Mouse (Mus musculus): ENCODE results near the gene Ajuba.
A peak's percentile ranks its signal among the peaks of the same experiment; 100 is the strongest.
"Not testable (repeated sequence)": the region's sequence is repeated elsewhere in the genome, so short reads cannot be mapped to it uniquely, and the experiment has no call there.

The Ajuba gene

DNA sequence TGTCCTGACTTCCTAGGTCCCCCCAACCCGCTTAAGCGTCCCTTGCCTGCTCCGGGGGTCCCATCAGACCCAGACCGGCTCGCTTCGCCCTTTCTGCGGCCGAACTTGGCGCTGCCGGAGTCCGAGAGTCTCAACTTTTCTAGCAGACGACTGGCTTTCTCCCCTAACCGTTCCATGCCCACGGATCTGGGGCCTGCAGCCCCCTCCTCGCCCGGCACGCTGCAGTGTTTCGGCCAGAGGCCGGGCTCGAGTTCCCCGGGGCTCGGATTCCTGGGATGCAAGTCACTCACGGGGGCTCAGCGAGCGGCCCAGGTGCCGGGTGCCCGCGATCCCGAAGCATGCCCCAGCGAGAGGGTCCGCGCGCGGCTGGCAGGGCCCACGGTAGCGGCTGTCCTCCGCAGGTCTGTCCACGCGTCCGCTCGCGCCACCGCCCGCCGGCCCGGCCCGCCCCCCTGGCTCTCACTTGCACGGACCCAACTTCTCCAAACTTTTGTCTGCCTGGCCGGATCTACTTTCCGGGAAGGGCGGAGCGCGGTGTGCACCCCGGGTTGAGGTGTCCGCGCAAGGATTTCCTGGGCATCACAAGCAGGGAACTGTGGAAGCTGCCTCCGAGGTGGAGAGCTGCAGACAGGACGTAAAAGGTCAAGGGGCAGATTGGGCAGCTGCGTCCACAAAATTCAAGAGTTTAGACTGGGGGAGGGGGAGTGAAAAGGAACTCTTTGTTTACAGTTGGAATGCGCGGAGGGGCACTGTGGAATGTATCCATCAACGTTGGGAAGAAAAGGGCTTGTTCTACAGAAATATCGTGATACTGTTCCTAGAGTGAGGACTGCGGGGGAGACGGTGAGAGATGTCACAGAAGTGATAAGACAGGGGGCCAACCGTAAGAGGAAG is at the start of gene Ajuba:
Gene Ajuba, minus strand, starts transcription at position 470 of the 894 bp plus-strand sequence.
- DNase-seq, result peak; percentile 27

DNA sequence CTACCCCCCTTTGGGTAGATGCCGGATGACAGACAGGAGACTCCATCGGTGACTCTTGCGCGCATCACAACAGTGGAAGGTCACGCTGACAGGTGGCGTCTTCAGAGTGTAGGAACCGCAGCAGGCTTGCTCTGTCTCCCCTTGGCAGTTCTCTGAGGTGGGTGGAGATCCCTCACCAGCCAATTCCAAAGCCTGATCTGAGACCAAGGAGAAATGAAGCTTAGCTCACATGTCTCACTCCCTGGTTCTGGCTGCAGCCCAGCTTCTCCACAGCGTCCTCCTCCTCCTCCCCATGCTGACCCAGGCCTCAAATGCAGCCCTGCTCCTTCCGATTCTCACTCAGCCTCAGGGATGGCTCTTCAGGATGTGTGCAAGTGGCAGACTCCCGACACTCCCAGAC is 47.6 kb upstream of the Ajuba start:
- no peak for DNase-seq

DNA sequence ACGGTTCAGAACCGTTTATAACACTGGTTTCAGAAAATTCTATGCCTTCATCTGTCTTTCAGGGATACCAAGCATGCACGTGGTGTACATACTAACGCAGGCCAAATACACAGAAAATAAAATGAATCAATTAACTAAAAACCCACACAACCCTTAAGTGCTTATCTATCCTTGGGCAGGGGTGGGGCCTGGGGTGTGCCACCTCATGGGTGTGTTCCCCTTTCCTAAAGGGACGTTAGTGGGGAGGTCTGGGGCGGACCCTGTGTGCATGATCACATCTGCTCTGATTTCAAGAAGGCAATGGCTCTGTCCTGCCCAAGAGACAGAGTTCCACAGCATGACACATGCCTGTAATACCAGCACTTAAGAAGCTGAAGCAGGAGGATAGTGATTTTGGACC is 46.0 kb upstream of the Ajuba start:
- no peak for DNase-seq

DNA sequence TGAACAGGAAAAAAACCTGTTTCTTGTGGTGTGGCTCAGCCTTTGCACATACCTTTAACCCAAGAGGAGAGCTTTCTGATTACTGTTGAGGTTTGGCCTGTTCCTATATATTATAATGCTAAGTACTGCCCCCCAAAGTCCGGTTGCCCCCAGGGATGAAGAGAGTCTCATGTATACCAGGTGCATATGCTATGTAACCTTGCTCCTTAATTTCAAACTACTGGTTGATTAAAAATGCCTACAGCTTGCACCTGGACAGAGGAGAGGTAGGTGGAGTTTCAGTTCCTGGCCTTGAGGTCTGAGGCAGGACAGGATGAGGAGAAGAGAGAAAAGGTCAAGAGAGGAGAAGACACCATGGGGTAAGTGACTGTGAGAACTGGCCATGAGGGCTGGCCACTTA is 43.8 kb upstream of the Ajuba start, which contains the start of gene Psmb11:
Gene Psmb11, plus strand, starts transcription at position 301 of the 400 bp plus-strand sequence.
- no peak for DNase-seq

DNA sequence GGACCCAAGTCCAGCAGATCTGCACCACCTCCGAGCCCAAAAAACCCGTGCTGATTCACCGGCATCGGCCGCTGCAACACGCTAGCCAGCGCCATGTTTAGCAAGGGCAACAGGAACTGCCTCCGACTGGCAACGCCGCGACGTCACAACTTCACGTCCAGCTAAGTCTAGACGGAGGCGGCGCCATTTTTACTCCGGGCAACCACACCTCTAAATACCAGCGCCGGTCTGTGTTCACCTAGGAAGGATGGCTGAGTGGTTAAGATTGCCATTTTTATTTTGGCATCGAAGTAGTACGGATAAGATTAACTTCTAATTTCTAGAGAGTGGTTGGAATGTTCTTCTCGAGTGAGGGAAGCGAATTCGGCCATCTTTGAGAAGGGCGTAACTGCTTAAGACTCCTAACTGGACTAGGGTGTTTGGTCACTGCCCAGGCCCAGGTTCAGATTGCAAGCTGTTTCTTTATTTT is 40.6 kb upstream of the Ajuba start, which contains the start of gene Psmb5:
Gene Psmb5, minus strand, starts transcription at position 126 of the 469 bp plus-strand sequence.
- DNase-seq, result peak; percentile 90

DNA sequence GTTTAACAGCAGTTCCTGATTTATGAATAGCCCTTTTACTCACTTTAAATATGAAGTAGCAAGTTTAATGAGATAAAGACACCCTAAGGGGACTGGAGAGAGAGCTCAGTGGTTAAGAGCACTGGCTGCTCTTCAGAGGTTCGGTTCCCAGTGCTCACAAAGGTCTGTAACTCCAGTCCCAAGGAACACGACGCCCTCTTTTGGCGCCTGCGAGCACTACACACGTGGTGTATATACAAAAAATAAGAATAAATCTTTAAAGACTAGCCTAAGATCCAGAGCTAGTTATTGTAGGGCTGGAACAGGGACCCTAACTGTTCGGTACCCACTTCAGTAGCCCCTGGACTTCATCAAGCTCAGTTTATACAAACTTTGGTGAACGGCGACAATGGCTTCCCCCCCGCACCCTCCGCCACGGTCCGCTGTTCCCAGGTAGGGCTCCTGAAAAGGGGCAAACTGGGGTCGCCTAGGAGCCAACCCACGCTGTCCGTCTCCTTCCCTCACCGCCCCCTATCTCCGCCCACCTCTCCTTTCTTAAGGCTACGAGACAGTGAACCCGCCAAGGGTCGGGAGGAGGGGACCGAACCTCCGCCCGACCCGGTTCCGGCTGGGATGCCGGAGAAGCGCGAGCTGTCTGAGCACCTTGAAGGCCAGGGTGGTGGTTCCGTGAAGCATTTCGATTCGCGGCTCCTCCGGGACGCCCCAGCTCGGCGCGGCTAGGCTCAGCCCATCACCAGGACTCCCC is 40.0 kb upstream of the Ajuba start:
- DNase-seq, result no peak

DNA sequence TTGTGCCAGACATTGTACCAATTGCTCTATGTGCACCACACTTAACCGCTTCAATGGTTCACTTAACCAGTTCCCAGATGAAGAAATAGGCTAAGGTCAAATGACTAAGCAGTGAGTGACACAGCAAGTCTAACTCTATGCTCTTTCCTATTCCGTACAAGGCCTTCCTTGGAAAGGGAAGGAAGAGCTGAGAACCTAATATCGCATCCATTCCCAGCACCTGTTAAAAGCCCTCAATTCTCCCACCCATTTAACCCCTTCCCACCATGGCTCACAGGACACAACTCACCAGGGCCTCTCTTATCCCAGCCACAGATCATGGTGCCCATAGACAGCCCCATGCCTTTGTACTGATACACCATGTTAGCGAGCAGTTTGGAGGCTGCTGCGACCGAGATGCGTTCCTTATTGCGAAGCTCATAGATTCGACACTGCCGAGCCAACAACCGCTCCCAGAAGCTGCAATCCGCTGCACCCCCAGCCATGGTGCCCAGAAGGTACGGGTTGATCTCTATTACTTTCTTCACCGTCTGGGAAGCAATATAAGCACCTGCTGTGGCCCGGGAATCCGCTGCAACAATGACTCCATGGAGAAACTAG is 39.0 kb upstream of the Ajuba start:
- DNase-seq, result no peak

DNA sequence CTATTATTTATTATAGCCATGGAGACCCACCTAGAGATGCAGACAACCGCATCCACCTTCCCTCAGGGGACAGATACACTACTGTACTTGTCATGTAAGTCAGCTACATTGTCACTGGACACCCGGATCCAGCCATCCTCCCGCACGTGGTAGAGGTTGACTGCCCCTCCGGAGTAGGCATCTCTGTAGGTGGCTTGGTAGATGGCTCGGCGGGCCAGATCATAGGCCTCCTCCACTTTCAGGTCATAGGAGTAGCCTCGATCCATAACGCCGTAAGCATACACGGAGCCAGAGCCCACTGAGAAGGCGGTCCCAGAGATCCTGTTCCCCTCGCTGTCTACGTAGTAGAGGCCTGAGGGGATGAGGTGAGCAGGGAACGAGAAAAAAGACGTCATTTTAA is 36.8 kb upstream of the Ajuba start:
- not testable (repeated sequence) for DNase-seq

DNA sequence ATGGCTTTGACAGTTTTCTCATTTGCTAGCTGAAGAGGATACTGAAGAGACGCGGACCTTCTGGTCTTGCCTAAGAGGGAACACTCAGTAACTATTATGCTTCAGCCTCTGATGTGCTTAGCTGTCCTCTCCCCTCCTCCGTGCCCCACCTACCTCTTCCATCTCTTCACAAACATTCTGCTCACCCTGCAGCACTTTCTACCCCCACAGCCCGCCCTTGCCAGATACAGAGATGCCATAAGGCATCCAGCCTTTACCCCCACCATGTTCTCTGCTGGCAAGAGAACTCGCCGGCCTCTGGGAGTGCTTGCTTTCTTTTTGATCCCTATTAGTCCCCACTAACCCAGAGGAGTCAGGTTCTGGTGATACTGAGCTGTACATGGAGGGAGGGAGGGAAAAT is 33.3 kb upstream of the Ajuba start:
- no peak for DNase-seq

DNA sequence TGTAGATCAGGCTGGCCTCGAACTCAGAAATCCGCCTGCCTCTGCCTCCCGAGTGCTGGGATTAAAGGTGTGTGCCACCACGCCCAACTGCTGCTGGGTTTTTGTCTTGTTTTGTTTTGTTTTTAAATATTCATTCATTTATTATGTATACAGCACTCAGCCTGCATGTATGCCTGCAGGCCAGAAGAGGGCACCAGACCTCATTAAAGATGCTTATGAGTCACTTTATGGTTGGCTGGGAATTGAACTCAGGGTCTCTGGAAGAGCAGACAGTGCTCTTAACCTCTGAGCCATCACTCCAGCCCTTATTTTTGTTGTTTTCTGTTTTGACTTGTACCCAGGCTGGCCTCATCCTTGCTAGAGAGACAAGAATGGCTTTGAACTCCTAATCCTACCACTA is 32.6 kb upstream of the Ajuba start:
- no peak for DNase-seq

DNA sequence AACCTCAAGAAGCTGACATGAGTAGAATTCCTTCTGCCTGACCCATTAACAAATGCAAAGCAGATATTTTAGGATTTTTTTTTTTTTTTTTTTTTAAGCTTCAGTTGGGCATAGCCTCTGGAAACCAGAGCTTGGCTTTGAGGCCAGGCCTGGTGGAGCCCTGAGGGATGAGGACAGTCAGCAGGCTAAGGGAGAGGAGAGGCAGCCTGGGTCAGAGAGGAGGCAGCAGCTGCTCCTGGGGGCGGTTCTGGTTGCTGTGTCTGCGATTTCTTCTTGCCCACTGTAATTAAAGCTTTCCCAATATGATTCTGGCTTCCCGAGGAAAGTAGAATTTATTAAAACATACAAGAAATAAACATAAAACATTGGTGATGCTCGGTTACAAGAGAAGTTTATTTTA is 31.9 kb upstream of the Ajuba start:
- no peak for DNase-seq

DNA sequence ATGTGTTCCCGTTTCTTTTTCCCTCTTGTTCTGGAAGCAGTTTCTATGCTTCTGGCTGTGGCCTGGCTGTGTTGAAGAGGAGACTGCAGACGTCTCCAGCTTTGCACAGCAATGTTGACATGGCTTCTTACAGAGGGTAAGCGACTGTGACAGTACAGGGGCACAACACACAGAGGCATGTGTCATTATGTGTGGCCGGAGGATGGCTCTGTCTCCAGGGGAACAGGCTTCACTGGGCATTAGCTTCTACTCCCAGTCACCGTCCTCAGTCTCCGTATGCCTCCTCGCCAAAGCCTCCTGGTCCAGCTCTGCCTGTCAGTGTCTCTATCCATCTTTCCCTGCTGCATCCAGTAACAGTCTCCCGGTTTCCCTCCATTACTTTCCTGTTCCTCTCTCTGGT is 29.9 kb upstream of the Ajuba start:
- no peak for DNase-seq

DNA sequence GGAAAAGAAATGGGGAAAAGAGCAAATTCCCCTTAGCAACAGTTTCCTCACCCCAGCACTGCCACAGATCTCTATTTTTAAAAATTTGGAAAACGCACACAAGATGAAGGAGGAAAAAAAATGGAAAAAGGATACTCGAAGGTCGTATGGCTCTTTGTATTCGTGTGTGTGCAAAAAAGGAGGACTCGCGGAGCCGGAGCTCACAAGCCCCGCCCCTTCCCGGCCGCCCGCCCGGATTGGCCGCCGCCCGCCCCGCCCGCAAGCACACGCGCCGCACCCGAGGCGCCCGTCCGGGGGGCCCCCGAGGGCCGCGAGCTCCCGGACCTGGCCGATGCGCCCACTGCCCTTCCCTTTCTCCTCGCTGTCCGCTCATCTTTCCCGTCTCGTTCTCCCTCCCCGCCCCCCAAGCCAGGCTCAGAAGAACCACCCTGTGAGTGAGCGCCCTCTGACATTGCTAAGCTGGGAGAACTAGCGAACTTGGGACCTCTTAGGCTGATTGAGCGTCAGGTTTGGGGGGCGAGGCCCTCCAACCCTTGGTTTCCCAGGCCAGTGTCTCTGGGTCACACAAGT is 28.5 kb upstream of the Ajuba start, which contains the start of gene 4931414P19Rik:
Gene 4931414P19Rik, minus strand, starts transcription at position 242 of the 570 bp plus-strand sequence.
- peak; percentile 77 for DNase-seq

DNA sequence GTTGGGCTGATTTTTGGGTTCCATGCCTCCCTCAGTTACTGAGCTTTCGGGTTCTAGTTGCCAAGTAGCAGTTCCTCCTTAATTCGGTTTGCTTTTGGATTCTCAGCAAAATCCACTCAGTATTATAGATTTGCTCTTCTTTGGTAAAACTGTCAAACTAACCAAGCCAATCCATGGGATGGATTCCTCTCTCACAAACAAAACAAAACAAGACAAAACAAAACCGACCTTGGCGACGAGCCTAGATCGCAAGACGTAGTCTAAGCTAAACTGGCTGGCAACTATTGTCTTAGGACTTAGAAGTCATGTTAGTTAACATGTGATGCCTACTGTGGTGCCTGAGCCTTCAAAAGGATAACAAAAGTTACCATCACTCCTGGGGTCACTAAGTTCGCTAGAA is 26.3 kb upstream of the Ajuba start:
- DNase-seq, result peak; percentile 45

DNA sequence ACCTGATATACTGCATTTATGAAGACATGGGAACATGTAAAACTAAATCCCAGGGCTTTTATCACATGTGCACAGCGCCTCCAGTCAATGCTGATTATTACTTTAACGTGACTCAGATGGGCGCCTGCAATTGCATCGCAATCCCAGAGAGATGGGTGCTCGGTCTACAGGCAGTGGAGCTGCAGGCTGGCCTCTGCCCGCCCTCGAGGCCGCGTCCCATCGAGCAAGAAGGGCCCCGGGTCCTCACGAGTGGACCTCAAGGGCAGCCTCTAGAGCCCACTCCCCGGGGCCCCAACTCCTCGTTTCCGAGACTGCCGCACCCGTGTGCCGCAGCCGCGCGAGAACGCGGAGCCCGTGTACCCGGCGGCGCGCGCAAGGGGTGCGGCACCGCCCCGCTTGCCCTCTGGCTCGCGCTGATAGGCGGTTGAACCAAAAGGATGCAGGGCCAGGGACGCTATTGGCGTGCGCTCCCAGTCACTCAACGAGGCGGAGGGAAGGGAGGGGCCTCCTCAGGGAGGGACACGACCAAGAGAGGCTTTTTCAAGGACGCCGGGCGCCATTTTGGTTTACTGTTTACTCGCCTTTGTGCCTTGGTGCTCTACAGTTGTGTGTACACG is 25.8 kb upstream of the Ajuba start:
- peak; percentile 98 for DNase-seq

DNA sequence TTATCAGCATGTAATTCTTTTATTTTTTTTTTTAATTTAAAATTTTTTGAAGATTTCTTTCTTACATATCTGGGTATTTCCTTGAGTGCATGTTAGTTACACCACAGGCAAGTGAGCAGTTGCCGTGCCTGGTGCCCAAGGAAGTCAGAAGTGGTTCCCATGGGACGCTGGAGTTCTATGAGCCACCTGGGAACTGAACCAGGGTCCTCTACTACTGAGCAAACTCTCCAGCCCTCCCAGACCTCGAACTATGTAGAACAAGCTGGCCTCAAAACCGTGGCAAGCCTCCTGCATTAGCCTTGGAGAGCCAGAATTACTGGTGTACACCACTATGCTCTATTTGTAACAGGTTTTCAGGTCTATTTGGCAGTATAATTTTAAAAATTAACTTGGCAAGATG is 25.3 kb upstream of the Ajuba start:
- DNase-seq, result peak; percentile 60

DNA sequence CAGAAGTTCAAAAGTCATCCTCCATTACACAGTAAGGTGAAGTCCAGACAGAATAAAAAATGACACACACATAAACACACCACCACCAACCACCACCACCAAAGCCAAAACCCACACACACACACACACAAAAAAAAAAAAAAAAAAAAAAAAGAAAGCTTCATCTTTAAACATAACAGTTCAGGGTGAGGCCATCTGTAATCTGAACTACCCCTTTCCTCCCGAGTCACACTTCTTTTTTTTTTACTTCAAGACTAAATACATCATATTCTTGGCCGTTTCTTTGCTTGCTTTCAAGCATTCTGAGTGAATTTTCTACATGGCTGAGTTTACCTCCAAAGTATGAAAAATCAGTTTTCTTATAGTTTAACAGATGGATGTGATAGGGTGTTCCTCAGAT is 24.2 kb upstream of the Ajuba start:
- no peak for DNase-seq

DNA sequence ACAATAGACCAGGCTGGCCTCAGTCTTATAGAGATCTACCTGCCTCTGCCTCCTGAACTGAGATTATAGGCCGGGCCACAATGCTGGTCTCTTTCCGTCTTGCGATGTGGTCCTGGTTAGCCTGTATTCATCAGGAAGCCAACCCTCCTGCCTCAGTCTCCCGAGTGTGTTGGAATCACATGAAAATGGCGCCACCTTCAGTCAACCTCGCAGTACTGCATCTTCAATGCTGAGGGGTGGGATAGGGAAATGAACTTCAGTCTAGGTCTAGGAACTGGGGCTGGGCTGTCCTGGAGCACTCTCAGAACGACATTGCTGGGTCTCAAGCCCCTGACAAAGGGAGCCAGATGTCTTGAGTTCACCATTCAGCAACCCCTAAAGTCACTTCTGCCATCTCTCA is 19.7 kb upstream of the Ajuba start:
- no peak for DNase-seq

DNA sequence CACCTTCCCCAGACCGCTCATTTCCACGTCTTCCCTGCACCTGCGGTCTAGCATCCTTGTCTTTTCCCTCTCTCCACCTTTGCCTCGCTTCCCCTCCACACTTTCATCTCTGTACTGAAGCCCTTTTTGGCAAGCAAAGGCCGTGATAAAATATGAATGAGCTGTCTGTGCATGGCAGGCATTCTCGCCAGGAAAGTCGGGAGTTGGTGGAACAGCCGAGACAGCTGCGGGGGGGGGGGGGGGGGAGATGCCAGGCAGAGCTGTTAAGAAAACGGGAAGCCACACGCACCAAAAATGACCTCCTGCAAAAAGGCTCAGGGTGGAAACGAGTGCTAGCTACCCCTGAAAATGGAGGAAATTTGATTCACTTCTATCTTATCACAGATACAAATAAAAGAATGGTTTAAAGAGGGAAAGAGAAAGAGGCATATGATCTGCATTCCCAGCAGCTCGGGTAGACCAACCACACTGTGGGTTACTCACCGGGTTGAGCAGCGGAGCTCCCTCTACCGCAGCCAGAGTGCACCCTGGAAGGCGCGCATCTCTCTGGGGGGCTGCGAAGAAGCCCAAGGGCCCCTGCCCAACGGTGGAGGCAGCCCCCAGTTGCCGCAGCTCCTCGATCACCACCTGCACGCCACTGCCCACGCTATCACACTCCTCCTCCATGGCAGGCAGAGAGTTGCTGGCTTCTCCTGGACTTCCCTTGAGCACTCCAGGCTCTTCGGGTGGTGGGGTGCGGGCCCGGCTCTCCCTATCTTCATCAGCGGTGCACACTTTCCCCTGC is 17.5 kb upstream of the Ajuba start:
- DNase-seq, result no peak

DNA sequence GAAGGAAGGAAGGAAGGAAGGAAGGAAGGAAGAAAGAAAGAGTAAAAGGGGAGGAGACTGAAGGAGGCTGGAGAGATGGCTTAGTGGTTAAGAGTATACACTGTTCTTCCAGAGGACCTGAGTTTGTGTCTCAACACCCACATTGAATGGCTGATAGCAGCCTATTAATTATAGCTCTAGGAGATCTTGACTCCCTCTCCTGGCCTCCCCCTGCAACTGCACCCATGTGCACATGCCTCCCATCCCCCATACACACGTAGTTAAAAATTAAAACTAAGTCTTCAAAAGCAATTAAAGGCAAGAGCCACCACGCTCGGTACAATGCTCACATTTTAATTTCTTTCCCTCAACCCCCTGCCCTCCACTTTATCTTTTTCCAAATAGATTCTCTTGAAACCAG is 16.7 kb upstream of the Ajuba start:
- DNase-seq, result no peak

DNA sequence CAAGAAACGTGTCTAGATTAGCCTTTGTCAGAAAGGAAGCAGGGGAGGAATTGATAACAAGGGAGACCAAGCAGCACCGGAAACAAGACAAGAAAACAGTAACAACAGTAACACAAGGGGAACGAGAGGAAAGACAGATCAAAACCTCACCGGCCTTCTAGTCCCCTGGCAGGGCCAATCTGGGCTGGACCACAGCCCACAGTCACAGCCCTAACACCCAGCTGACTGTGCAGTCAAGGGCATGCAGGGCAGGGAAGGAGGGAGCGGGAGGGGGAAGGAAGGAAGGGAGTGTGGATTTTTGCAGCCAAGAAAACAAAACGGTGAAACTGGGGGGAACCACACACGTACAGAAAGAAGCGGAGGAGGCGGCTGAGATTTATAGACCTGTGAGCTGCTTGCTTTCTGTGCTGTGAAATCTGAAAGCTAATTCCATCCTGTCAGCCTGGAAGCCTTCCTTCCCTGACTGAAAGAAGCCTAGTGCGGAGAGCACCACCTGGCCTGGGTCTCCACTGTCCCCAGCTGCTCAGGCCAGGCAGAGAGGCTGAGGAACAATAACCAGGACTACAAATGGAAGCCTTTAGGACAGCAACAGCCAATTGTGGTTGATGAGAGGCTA is 15.1 kb upstream of the Ajuba start:
- DNase-seq, result no peak

Data from cerebellum, adult 11-12 months (tissue).